Mouse (Mus musculus) cerebellum, postnatal 10 days (tissue): ENCODE measurements at regions not wholly inside any gene's neighbourhood (a gene's known extent, or its start where the extent isn't known, plus 50 kb on each side); places are given as distances from the start of the nearest gene placed in this dataset.

ENCODE experiments used
- DNase-seq, 2 experiments: peaks; one replicate each; pipeline ENCODE4 v3.0.0; 2021; ENCODE audit warnings: mixed read lengths in 2 of 2

- DNase-seq: peak; percentile 70 to 82
Observed at GRCm38 (mm10) chr1:100781006-100781405, 1008.4 kb downstream of the Cntnap5b start.

GRCm38 (mm10) chr1:100787766-100788165, 1015.2 kb downstream of the Cntnap5b start:
- DNase-seq: no peak

- no peak for DNase-seq
Observed at GRCm38 (mm10) chr1:100801041-100801440, 1028.5 kb downstream of the Cntnap5b start.
